Mouse (Mus musculus): ENCODE measurements at regions not wholly inside any gene's neighbourhood (a gene's known extent, or its start where the extent isn't known, plus 50 kb on each side); places are given as distances from the start of the nearest gene placed in this dataset.

DNA sequence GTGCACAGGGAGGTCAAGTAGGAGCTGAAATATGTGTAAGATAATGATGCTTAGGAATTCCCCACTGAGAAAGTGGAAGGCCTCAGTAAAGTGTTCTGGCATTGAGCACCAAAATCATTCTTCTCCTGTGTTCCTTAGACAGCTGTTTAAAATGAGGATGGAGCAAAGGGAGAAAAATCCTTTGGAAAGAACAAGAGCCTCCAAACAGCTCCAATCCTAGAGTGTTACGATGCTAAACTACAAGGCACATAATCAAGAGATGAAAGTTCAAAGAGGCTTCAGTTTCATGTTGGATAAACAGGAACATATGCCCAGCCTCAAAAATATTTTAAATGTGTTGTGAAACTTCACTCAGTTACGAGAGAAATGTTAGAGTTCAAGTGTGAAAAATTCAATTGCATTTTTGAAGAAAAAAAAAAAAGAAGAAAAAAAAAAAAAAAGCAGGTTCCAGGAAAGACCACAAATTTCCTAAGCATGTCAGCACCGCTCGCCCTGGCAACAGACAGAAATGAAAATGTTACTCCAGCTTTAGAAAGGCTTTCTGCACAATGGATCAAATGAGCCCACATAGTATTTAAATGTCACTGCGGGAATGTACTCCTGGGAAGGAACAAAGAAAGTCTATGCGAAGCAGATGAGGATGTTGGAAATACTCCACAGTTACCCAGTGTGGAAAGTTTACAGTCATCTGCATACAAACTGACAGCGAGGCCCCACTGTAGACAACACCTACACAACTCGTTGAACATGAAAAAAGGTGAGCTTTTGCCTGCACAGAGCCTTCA lies 116.5 kb upstream of the Prkd1 start:
- Histone ChIP-seq H3K27ac (no peak overlapping the region), H3K4me1 (no peaks in the 10 kb centered on the region), H3K9ac (no peak overlapping the region), H3K4me3 (replicated peaks) (no peak overlapping the region), H3K27me3 (replicated peaks) (no peaks in the 10 kb centered on the region), H3K4me2 (no peak overlapping the region), H3K9me3 (no peaks in the 10 kb centered on the region), H3K36me3 (no peaks in the 10 kb centered on the region)
- no peak for ATAC-seq (ENCODE audit: insufficient read depth, low FRiP score, low read depth)
- WGBS: 58% methylated on average over 8 of the region's 8 CpGs

- WGBS: 58% methylated on average over 2 of the region's 2 CpGs
- Histone ChIP-seq H3K4me1 (no peaks in the 10 kb centered on the region), H3K27me3 (replicated peaks) (no peaks in the 10 kb centered on the region), H3K4me3 (replicated peaks) (no peak overlapping the region), H3K4me2 (no peak overlapping the region), H3K27ac (no peak overlapping the region), H3K9ac (no peak overlapping the region), H3K36me3 (no peaks in the 10 kb centered on the region), H3K9me3 (no peaks in the 10 kb centered on the region)
- no peak for ATAC-seq (ENCODE audit: insufficient read depth, low FRiP score, low read depth)
These were observed 115.6 kb upstream of the Prkd1 start for GRCm38 (mm10) chr12:50764457-50764856.

DNA sequence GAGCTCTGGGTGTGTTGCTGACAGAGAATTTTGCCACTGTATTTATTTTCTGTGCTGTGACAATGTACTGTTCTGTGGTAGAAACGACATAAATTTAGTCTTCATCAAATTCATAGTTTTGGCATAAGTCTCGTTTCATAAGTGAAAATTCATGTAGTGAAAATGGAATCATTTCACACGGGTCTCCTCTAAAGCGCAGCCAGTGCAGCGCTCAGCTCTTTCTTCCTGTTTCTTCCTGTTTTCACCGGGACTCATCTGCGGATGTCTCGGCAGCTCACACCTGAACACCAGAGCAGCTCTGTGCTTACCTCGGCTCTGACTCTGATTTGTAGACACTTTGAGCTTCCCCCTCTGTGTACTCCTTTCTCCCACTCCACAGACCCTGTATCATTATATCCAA lies 85.2 kb upstream of the Prkd1 start:
- Histone ChIP-seq H3K9me3 (no peaks in the 10 kb centered on the region), H3K9ac (no peak overlapping the region), H3K4me2 (no peak overlapping the region), H3K27ac (no peak overlapping the region), H3K36me3 (no peaks in the 10 kb centered on the region), H3K4me1 (no peaks in the 10 kb centered on the region), H3K27me3 (replicated peaks) (no peaks in the 10 kb centered on the region), H3K4me3 (replicated peaks) (no peak overlapping the region)
- 77% methylated on average over 9 of the region's 9 CpGs for WGBS
- ATAC-seq (ENCODE audit: insufficient read depth, low FRiP score, low read depth): no peak

DNA sequence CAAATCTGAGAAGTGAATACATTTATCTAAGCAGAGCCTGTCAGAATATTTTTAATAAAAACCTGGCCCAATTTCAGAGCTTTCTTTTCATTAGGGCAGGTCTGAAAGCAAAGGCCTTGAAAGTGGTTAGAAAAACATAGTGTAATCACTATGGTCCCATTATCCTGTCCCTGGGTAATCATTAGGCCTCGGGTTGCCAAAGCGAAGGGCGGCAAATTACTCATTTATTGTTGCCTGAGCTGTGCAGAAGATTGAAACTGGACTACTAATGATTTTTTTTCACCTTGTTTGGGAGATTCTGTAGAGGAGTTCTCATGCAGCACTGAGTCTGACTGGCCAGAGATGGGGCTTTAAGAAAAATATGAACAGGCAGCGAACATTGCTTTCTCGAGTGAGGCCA lies 63.7 kb upstream of the Prkd1 start:
- ATAC-seq (ENCODE audit: insufficient read depth, low FRiP score, low read depth): no peak
- H3K9ac ChIP-seq: no peak overlapping the region
- H3K27ac ChIP-seq: no peak overlapping the region
- H3K27me3 ChIP-seq (replicated peaks): no peaks in the 10 kb centered on the region
- 74% methylated on average over 5 of the region's 5 CpGs for WGBS
- H3K36me3 ChIP-seq: no peaks in the 10 kb centered on the region
- no peaks in the 10 kb centered on the region for H3K9me3 ChIP-seq
- H3K4me1 ChIP-seq: no peaks in the 10 kb centered on the region
- no peak overlapping the region for H3K4me3 ChIP-seq (replicated peaks)
- H3K4me2 ChIP-seq: no peak overlapping the region

DNA sequence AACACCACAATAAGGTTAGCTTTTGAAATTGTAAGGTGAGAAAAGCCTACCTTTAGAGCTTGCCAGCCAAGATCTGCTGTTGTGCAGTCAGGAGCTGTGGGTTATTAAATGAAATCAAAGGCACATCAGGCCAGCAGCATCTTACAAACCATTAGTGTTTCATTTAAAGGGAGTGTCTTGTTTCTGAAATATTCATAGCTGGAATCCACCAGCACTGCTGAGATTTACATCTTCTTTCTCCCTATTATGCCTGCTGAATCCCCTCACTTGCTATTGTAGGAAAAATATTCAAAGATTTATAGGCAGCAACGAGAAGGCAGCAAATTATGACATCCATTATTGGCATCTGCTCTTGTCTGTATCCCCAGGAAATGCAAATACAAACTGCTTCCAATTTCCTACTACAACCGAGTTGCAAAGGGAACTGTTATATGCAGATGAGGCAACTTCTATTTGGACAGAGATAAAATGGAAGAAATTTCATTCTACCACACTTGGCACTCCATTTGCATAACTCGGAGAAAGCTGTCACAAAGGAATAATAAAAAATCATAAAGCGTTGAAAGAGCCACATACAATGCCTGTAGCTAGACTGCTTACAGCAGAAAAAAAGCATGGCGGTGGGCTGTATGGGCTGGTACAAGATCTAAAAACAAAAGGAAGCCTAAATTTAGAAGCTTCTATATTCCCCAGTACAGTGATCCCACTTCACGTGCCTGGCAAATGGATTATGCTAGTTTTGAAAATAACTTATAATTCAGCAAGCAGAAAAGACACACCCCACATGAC lies 60.3 kb upstream of the Prkd1 start:
- Histone ChIP-seq H3K9ac (no peak overlapping the region), H3K27me3 (replicated peaks) (no peaks in the 10 kb centered on the region), H3K4me1 (no peaks in the 10 kb centered on the region), H3K4me2 (no peak overlapping the region), H3K4me3 (replicated peaks) (no peak overlapping the region), H3K36me3 (no peaks in the 10 kb centered on the region), H3K27ac (no peak overlapping the region), H3K9me3 (no peaks in the 10 kb centered on the region)
- WGBS: 80% methylated on average over 6 of the region's 6 CpGs
- no peak for ATAC-seq (ENCODE audit: insufficient read depth, low FRiP score, low read depth)

- 41% methylated on average over 5 of the region's 5 CpGs for WGBS
- no peak overlapping the region for H3K4me2 ChIP-seq
- no peaks in the 10 kb centered on the region for H3K27me3 ChIP-seq (replicated peaks)
- no peak overlapping the region for H3K27ac ChIP-seq
- no peak overlapping the region for H3K4me3 ChIP-seq (replicated peaks)
- H3K9ac ChIP-seq: no peak overlapping the region
- H3K4me1 ChIP-seq: no peaks in the 10 kb centered on the region
- no peaks in the 10 kb centered on the region for H3K9me3 ChIP-seq
- no peaks in the 10 kb centered on the region for H3K36me3 ChIP-seq
- no peak for ATAC-seq (ENCODE audit: insufficient read depth, low FRiP score, low read depth)
These were observed 49.9 kb upstream of the Prkd1 start for GRCm38 (mm10) chr12:50698613-50699442.

All from stomach, embryonic 15.5 days (tissue).